Mouse (Mus musculus): ENCODE data around the gene Prss2. TPM values are rescaled to one million over a fixed set of nuclear protein-coding genes. Genes with fewer than 3 reads are reported as not detected.
"Not testable (repeated sequence)": the region's sequence is repeated elsewhere in the genome, so short reads cannot be mapped to it uniquely, and the experiment has no call there.

Gene Prss2
- polyA plus RNA-seq (2015; fragmentation: Nextera tagmentation; extraction: Ambion mirVana) = not detected in 2 replicates

- Histone ChIP-seq H3K27ac (ENCODE audit: low read depth, low read length) (no peak within 1 kb of the TSS), H3K27me3 (replicated peaks; ENCODE audit: control insufficient read depth, insufficient read depth, low read length) (no peaks in the 10 kb centered on the region), H3K9me3 (ENCODE audit: control insufficient read depth, low read length) (no peaks in the 10 kb centered on the region), H3K36me3 (ENCODE audit: control insufficient read depth, insufficient read depth, low read length) (no peaks in the 10 kb centered on the region), H3K4me1 (ENCODE audit: control insufficient read depth, insufficient read depth, low read depth, low read length) (no peaks in the 10 kb centered on the region), H3K4me3 (ENCODE audit: low read length) (no peak within 1 kb of the TSS), H3K9ac (ENCODE audit: low read depth, low read length) (no peak within 1 kb of the TSS), H3K4me2 (ENCODE audit: low read length) (no peak within 1 kb of the TSS)
- 90% methylated on average over 1 of the region's 1 CpGs for WGBS
- no peak for ATAC-seq
Measured at GRCm38 (mm10) chr6:41521487-41521886, at the start of gene Prss2. Gene Prss2, plus strand, starts transcription at chr6:41521787.

GRCm38 (mm10) chr6:41499374-41499773 lies 22.2 kb upstream of the Prss2 start:
- ATAC-seq = no peak
- Histone ChIP-seq H3K4me2 (ENCODE audit: low read length) (no peak overlapping the region), H3K27me3 (replicated peaks; ENCODE audit: control insufficient read depth, insufficient read depth, low read length) (no peaks in the 10 kb centered on the region), H3K4me1 (ENCODE audit: control insufficient read depth, insufficient read depth, low read depth, low read length) (no peaks in the 10 kb centered on the region), H3K36me3 (ENCODE audit: control insufficient read depth, insufficient read depth, low read length) (no peaks in the 10 kb centered on the region), H3K9ac (ENCODE audit: low read depth, low read length) (no peak overlapping the region), H3K9me3 (ENCODE audit: control insufficient read depth, low read length) (no peaks in the 10 kb centered on the region), H3K4me3 (ENCODE audit: low read length) (no peak overlapping the region), H3K27ac (ENCODE audit: low read depth, low read length) (no peak overlapping the region)
- WGBS = 90% methylated on average over 3 of the region's 3 CpGs

- no peaks in the 10 kb centered on the region for H3K4me1 ChIP-seq (ENCODE audit: control insufficient read depth, insufficient read depth, low read depth, low read length)
- no peaks in the 10 kb centered on the region for H3K27me3 ChIP-seq (replicated peaks; ENCODE audit: control insufficient read depth, insufficient read depth, low read length)
- 83% methylated on average over 2 of the region's 2 CpGs for WGBS
- H3K27ac ChIP-seq (ENCODE audit: low read depth, low read length) = no peak overlapping the region
- no peaks in the 10 kb centered on the region for H3K9me3 ChIP-seq (ENCODE audit: control insufficient read depth, low read length)
- H3K4me3 ChIP-seq (ENCODE audit: low read length) = no peak overlapping the region
- H3K9ac ChIP-seq (ENCODE audit: low read depth, low read length) = no peak overlapping the region
- no peak for ATAC-seq
- H3K36me3 ChIP-seq (ENCODE audit: control insufficient read depth, insufficient read depth, low read length) = no peaks in the 10 kb centered on the region
- no peak overlapping the region for H3K4me2 ChIP-seq (ENCODE audit: low read length)
Measured at GRCm38 (mm10) chr6:41504915-41505314, 16.7 kb upstream of the Prss2 start.

- no peaks in the 10 kb centered on the region for H3K27me3 ChIP-seq (replicated peaks; ENCODE audit: control insufficient read depth, insufficient read depth, low read length)
- H3K36me3 ChIP-seq (ENCODE audit: control insufficient read depth, insufficient read depth, low read length) = no peaks in the 10 kb centered on the region
- H3K9ac ChIP-seq (ENCODE audit: low read depth, low read length) = no peak overlapping the region
- ATAC-seq = no peak
- 82% methylated on average over 6 of the region's 6 CpGs for WGBS
- H3K4me3 ChIP-seq (ENCODE audit: low read length) = no peak overlapping the region
- H3K9me3 ChIP-seq (ENCODE audit: control insufficient read depth, low read length) = no peaks in the 10 kb centered on the region
- no peak overlapping the region for H3K4me2 ChIP-seq (ENCODE audit: low read length)
- H3K27ac ChIP-seq (ENCODE audit: low read depth, low read length) = no peak overlapping the region
- no peaks in the 10 kb centered on the region for H3K4me1 ChIP-seq (ENCODE audit: control insufficient read depth, insufficient read depth, low read depth, low read length)
Measured at GRCm38 (mm10) chr6:41505323-41505722, 16.3 kb upstream of the Prss2 start.

GRCm38 (mm10) chr6:41518017-41518524 lies 3.5 kb upstream of the Prss2 start:
- Histone ChIP-seq H3K27ac (ENCODE audit: low read depth, low read length) (no peak overlapping the region), H3K27me3 (replicated peaks; ENCODE audit: control insufficient read depth, insufficient read depth, low read length) (no peaks in the 10 kb centered on the region), H3K9ac (ENCODE audit: low read depth, low read length) (no peak overlapping the region), H3K4me2 (ENCODE audit: low read length) (no peak overlapping the region), H3K36me3 (ENCODE audit: control insufficient read depth, insufficient read depth, low read length) (no peaks in the 10 kb centered on the region), H3K4me3 (ENCODE audit: low read length) (no peak overlapping the region), H3K9me3 (ENCODE audit: control insufficient read depth, low read length) (no peaks in the 10 kb centered on the region), H3K4me1 (ENCODE audit: control insufficient read depth, insufficient read depth, low read depth, low read length) (no peaks in the 10 kb centered on the region)
- WGBS = 73% methylated on average over 6 of the region's 6 CpGs
- no peak for ATAC-seq

- Histone ChIP-seq H3K4me1 (ENCODE audit: control insufficient read depth, insufficient read depth, low read depth, low read length) (no peaks in the 10 kb centered on the region), H3K4me2 (ENCODE audit: low read length) (no peak overlapping the region), H3K27me3 (replicated peaks; ENCODE audit: control insufficient read depth, insufficient read depth, low read length) (no peaks in the 10 kb centered on the region), H3K9ac (ENCODE audit: low read depth, low read length) (no peak overlapping the region), H3K27ac (ENCODE audit: low read depth, low read length) (no peak overlapping the region), H3K9me3 (ENCODE audit: control insufficient read depth, low read length) (no peaks in the 10 kb centered on the region), H3K36me3 (ENCODE audit: control insufficient read depth, insufficient read depth, low read length) (no peaks in the 10 kb centered on the region), H3K4me3 (ENCODE audit: low read length) (no peak overlapping the region)
- no peak for ATAC-seq
Measured at GRCm38 (mm10) chr6:41526453-41526852, 4.9 kb downstream of the Prss2 start.

GRCm38 (mm10) chr6:41527402-41527801 lies 5.8 kb downstream of the Prss2 start:
- H3K9me3 ChIP-seq (ENCODE audit: control insufficient read depth, low read length) = no peaks in the 10 kb centered on the region
- ATAC-seq = no peak
- H3K4me3 ChIP-seq (ENCODE audit: low read length) = no peak overlapping the region
- no peak overlapping the region for H3K27ac ChIP-seq (ENCODE audit: low read depth, low read length)
- WGBS = 93% methylated on average over 1 of the region's 1 CpGs
- H3K27me3 ChIP-seq (replicated peaks; ENCODE audit: control insufficient read depth, insufficient read depth, low read length) = no peaks in the 10 kb centered on the region
- no peaks in the 10 kb centered on the region for H3K4me1 ChIP-seq (ENCODE audit: control insufficient read depth, insufficient read depth, low read depth, low read length)
- no peak overlapping the region for H3K4me2 ChIP-seq (ENCODE audit: low read length)
- no peaks in the 10 kb centered on the region for H3K36me3 ChIP-seq (ENCODE audit: control insufficient read depth, insufficient read depth, low read length)
- H3K9ac ChIP-seq (ENCODE audit: low read depth, low read length) = no peak overlapping the region

GRCm38 (mm10) chr6:41529987-41530386 lies 8.4 kb downstream of the Prss2 start:
- not testable (repeated sequence) for H3K27me3 ChIP-seq (replicated peaks; ENCODE audit: control insufficient read depth, insufficient read depth, low read length); H3K9ac ChIP-seq (ENCODE audit: low read depth, low read length)
- 36% methylated on average over 2 of the region's 2 CpGs for WGBS

GRCm38 (mm10) chr6:41532181-41532580 lies 10.6 kb downstream of the Prss2 start:
- no peak for ATAC-seq
- Histone ChIP-seq H3K36me3 (ENCODE audit: control insufficient read depth, insufficient read depth, low read length) (no peaks in the 10 kb centered on the region), H3K27me3 (replicated peaks; ENCODE audit: control insufficient read depth, insufficient read depth, low read length) (no peaks in the 10 kb centered on the region), H3K4me1 (ENCODE audit: control insufficient read depth, insufficient read depth, low read depth, low read length) (no peaks in the 10 kb centered on the region), H3K9ac (ENCODE audit: low read depth, low read length) (no peak overlapping the region), H3K9me3 (ENCODE audit: control insufficient read depth, low read length) (no peaks in the 10 kb centered on the region), H3K4me2 (ENCODE audit: low read length) (no peak overlapping the region), H3K4me3 (ENCODE audit: low read length) (no peak overlapping the region), H3K27ac (ENCODE audit: low read depth, low read length) (no peak overlapping the region)
- WGBS = 82% methylated on average over 4 of the region's 4 CpGs

More at GRCm38 (mm10) chr6:41529987-41530386, 8.4 kb downstream of the Prss2 start:
- not testable (repeated sequence) for H3K9me3 ChIP-seq (ENCODE audit: control insufficient read depth, low read length); H3K4me1 ChIP-seq (ENCODE audit: control insufficient read depth, insufficient read depth, low read depth, low read length); H3K4me2 ChIP-seq (ENCODE audit: low read length); H3K27ac ChIP-seq (ENCODE audit: low read depth, low read length); H3K4me3 ChIP-seq (ENCODE audit: low read length); ATAC-seq; H3K36me3 ChIP-seq (ENCODE audit: control insufficient read depth, insufficient read depth, low read length)

Measured in hindbrain, embryonic 16.5 days (tissue).